Mouse (Mus musculus): Measurements from ENCODE around the gene Slc22a14. TPM values are rescaled to one million over a fixed set of nuclear protein-coding genes. Genes with fewer than 3 reads are reported as not detected.
A peak's percentile ranks its signal among the peaks of the same experiment; 100 is the strongest.

The Slc22a14 gene
- total and polyA plus RNA-seq, 3 experiments, result not detected

GRCm38 (mm10) chr9:119378231-119378630 lies 12.9 kb upstream of the Slc22a14 start:
- Histone ChIP-seq H3K4me3 (ENCODE audit: control insufficient read depth in 1 of 2, insufficient read depth in 1 of 2, low read depth in 2 of 2, low read length in 2 of 2) (no peak overlapping the region), H3K27ac (ENCODE audit: control insufficient read depth, low read depth, low read length) (no peak overlapping the region), H3K9me3 (replicated peaks; ENCODE audit: insufficient read depth, low read length) (no peaks in the 10 kb centered on the region), H3K79me2 (ENCODE audit: control insufficient read depth, insufficient read depth, low read length, poor library complexity) (no peaks in the 10 kb centered on the region), H3K4me1 (ENCODE audit: control insufficient read depth in 1 of 2, insufficient read depth in 2 of 2, low read length in 2 of 2) (no peaks in the 10 kb centered on the region), H3K27me3 (ENCODE audit: control insufficient read depth in 1 of 2, insufficient read depth in 2 of 2, low read length in 2 of 2) (no peaks in the 10 kb centered on the region), H3K9ac (ENCODE audit: control insufficient read depth, low read depth, low read length, poor library complexity, severe bottlenecking) (no peak overlapping the region), H3K36me3 (ENCODE audit: control insufficient read depth in 1 of 2, insufficient read depth in 2 of 2, low read length in 2 of 2) (no peaks in the 10 kb centered on the region)
- TF ChIP-seq CTCF (IDR thresholded peaks at IDR 0.05 in 2 of 3, conservative IDR thresholded peaks at IDR 0.05 in 1 of 3; ENCODE audit: control insufficient read depth in 1 of 3, insufficient read depth in 1 of 3, low read depth in 2 of 3, low read length in 3 of 3, poor library complexity in 1 of 3, severe bottlenecking in 1 of 3) (no peak), ZNF384 (IDR thresholded peaks at IDR 0.05; ENCODE audit: low read depth, low read length) (peak; percentile 63), KAT2A (conservative IDR thresholded peaks at IDR 0.05; ENCODE audit: low read depth, low read length) (no peak), EP300 (IDR thresholded peaks at IDR 0.05; ENCODE audit: low read depth in 1 of 2, low read length in 2 of 2) (no peak)
- peak; percentile 40 for DNase-seq (ENCODE audit: low read depth, low spot score)

DNA sequence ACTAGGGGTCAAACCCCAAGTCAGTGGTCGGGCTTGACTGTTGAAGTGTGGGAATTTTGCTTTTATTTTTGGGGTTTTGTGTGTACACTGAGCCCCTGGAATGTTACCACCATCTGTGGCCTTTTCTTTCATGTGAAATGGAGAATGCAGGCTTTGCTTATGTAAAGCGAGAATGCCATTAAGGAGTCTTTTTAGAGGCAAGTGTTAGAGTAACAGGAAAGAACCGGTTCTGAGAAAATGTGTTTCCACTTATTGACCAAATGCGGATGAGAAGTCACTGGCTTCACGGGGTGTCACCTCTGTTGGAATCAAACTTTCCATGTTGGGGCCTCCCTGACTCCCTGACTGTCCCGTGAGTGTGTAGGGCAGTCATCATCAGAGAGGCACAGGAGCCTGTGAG lies 10.2 kb upstream of the Slc22a14 start:
- no peak overlapping the region for H3K9ac ChIP-seq (ENCODE audit: control insufficient read depth, low read depth, low read length, poor library complexity, severe bottlenecking)

DNA sequence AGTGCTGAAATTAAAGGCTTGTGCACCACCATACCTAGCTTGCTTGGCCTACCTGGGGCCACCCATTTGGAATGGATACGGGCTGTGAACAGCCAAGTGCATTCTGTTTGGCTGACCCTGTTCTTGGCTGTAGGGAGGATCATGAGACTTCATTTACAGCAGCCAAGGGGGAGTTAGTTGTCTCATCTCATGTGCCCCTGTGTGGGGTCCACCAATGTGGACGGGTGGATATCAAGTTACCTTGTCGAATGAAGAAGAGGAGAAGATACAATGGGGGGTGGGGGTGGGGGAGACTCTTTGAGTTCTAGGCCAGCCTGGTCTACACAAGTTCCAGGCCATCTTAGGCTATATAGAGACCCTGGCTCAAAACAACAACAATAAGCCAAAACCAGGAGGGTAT lies 9.7 kb upstream of the Slc22a14 start:
- no peaks in the 10 kb centered on the region for H3K27me3 ChIP-seq (ENCODE audit: control insufficient read depth in 1 of 2, insufficient read depth in 2 of 2, low read length in 2 of 2)
- H3K4me1 ChIP-seq (ENCODE audit: control insufficient read depth in 1 of 2, insufficient read depth in 2 of 2, low read length in 2 of 2), result no peaks in the 10 kb centered on the region
- no peak for DNase-seq (ENCODE audit: low read depth, low spot score)
- no peak overlapping the region for H3K27ac ChIP-seq (ENCODE audit: control insufficient read depth, low read depth, low read length)
- H3K9ac ChIP-seq (ENCODE audit: control insufficient read depth, low read depth, low read length, poor library complexity, severe bottlenecking), result no peak overlapping the region
- no peaks in the 10 kb centered on the region for H3K9me3 ChIP-seq (replicated peaks; ENCODE audit: insufficient read depth, low read length)
- TF ChIP-seq CHD2 (IDR thresholded peaks at IDR 0.05; ENCODE audit: low read length) (no peak), ETS1 (IDR thresholded peaks at IDR 0.05; ENCODE audit: low read depth, low read length) (no peak), TCF12 (IDR thresholded peaks at IDR 0.05; ENCODE audit: low read depth, low read length) (no peak), MYC (IDR thresholded peaks at IDR 0.05; ENCODE audit: low read depth, low read length) (no peak), USF1 (IDR thresholded peaks at IDR 0.05; ENCODE audit: low read depth, low read length) (no peak), SMC3 (IDR thresholded peaks at IDR 0.05; ENCODE audit: low read depth, low read length) (no peak), CHD1 (IDR thresholded peaks at IDR 0.05; ENCODE audit: low read depth, low read length) (no peak), MAFK (IDR thresholded peaks at IDR 0.05; ENCODE audit: borderline replicate concordance, low read depth, low read length) (no peak), MAZ (IDR thresholded peaks at IDR 0.05; ENCODE audit: low read depth, low read length) (no peak), KAT2A (conservative IDR thresholded peaks at IDR 0.05; ENCODE audit: low read depth, low read length) (no peak), USF2 (IDR thresholded peaks at IDR 0.05; ENCODE audit: borderline replicate concordance in 1 of 2, insufficient read depth in 1 of 2, low read depth in 1 of 2, low read length in 2 of 2) (no peak), MEF2A (IDR thresholded peaks at IDR 0.05; ENCODE audit: extremely low read depth, insufficient replicate concordance, low read depth, low read length, poor library complexity, severe bottlenecking) (no peak), BHLHE40 (IDR thresholded peaks at IDR 0.05; ENCODE audit: borderline replicate concordance, low read depth, low read length) (no peak), TBP (IDR thresholded peaks at IDR 0.05; ENCODE audit: low read depth, low read length) (no peak), POLR2AphosphoS2 (IDR thresholded peaks at IDR 0.05; ENCODE audit: low read length) (no peak)
- no peaks in the 10 kb centered on the region for H3K36me3 ChIP-seq (ENCODE audit: control insufficient read depth in 1 of 2, insufficient read depth in 2 of 2, low read length in 2 of 2)
- no peak overlapping the region for H3K4me3 ChIP-seq (ENCODE audit: control insufficient read depth in 1 of 2, insufficient read depth in 1 of 2, low read depth in 2 of 2, low read length in 2 of 2)
- H3K79me2 ChIP-seq (ENCODE audit: control insufficient read depth, insufficient read depth, low read length, poor library complexity), result no peaks in the 10 kb centered on the region

More for the DNA sequence above, 10.2 kb upstream of the Slc22a14 start:
- no peaks in the 10 kb centered on the region for H3K9me3 ChIP-seq (replicated peaks; ENCODE audit: insufficient read depth, low read length)
- no peaks in the 10 kb centered on the region for H3K36me3 ChIP-seq (ENCODE audit: control insufficient read depth in 1 of 2, insufficient read depth in 2 of 2, low read length in 2 of 2)
- no peak overlapping the region for H3K27ac ChIP-seq (ENCODE audit: control insufficient read depth, low read depth, low read length)
- H3K79me2 ChIP-seq (ENCODE audit: control insufficient read depth, insufficient read depth, low read length, poor library complexity), result no peaks in the 10 kb centered on the region
- TF ChIP-seq MAX (IDR thresholded peaks at IDR 0.05; ENCODE audit: low read length), result no peak
- TF ChIP-seq NELFE (IDR thresholded peaks at IDR 0.05; ENCODE audit: low read depth, low read length), result no peak
- no peak for TF ChIP-seq MYB (IDR thresholded peaks at IDR 0.05; ENCODE audit: low read depth, low read length)
- no peak for TF ChIP-seq E2F4 (IDR thresholded peaks at IDR 0.05; ENCODE audit: borderline replicate concordance, low read depth, low read length)
- no peak for TF ChIP-seq MYC (IDR thresholded peaks at IDR 0.05; ENCODE audit: low read depth, low read length)
- no peak for TF ChIP-seq UBTF (IDR thresholded peaks at IDR 0.05; ENCODE audit: borderline replicate concordance, insufficient read depth, low read depth, low read length)
- no peak for TF ChIP-seq TAL1 (IDR thresholded peaks at IDR 0.05; ENCODE audit: low read length)
- no peak for TF ChIP-seq ETS1 (IDR thresholded peaks at IDR 0.05; ENCODE audit: low read depth, low read length)
- TF ChIP-seq ZKSCAN1 (IDR thresholded peaks at IDR 0.05; ENCODE audit: low read depth, low read length), result no peak
- TF ChIP-seq CTCF (IDR thresholded peaks at IDR 0.05 in 2 of 3, conservative IDR thresholded peaks at IDR 0.05 in 1 of 3; ENCODE audit: control insufficient read depth in 1 of 3, insufficient read depth in 1 of 3, low read depth in 2 of 3, low read length in 3 of 3, poor library complexity in 1 of 3, severe bottlenecking in 1 of 3), result no peak
- no peak for TF ChIP-seq GATA1 (IDR thresholded peaks at IDR 0.05; ENCODE audit: low read depth, low read length)
- TF ChIP-seq MAZ (IDR thresholded peaks at IDR 0.05; ENCODE audit: low read depth, low read length), result no peak
- TF ChIP-seq SIN3A (IDR thresholded peaks at IDR 0.05; ENCODE audit: low read length), result no peak
- no peak for TF ChIP-seq HCFC1 (IDR thresholded peaks at IDR 0.05; ENCODE audit: low read depth, low read length)
- no peak for TF ChIP-seq CHD2 (IDR thresholded peaks at IDR 0.05; ENCODE audit: low read length)
- DNase-seq (ENCODE audit: low read depth, low spot score), result no peak
- no peak overlapping the region for H3K4me3 ChIP-seq (ENCODE audit: control insufficient read depth in 1 of 2, insufficient read depth in 1 of 2, low read depth in 2 of 2, low read length in 2 of 2)
- H3K27me3 ChIP-seq (ENCODE audit: control insufficient read depth in 1 of 2, insufficient read depth in 2 of 2, low read length in 2 of 2), result no peaks in the 10 kb centered on the region
- no peaks in the 10 kb centered on the region for H3K4me1 ChIP-seq (ENCODE audit: control insufficient read depth in 1 of 2, insufficient read depth in 2 of 2, low read length in 2 of 2)
